Mouse (Mus musculus) left cerebral cortex, postnatal 10 days (tissue): ENCODE results near the gene Ugp2. TPM values are rescaled to one million over a fixed set of nuclear protein-coding genes. Genes with fewer than 3 reads are reported as not detected.

ENCODE experiments used
- microRNA-seq: library from miRNA; unstranded; fragments of <30 nt; microRNA quantifications from one replicate; pipeline ENCODE4 v1.2.0, GENCODE M21; 2022
- total RNA-seq, 2 experiments: library from RNA; stranded (reverse); gene quantifications; 2 replicates each; pipeline ENCODE4 v1.2.3; 2021

Ugp2 gene
- total RNA-seq, 2 experiments from 2014 or later: 68.8 to 69.9 TPM

Small RNA genes lying within 50 kb of the gene (microRNA-seq; reads per million reads assigned to microRNA genes)
- not detected for gene Mir1933

Other genes starting within 250 kb of the Ugp2 start
- 10 to 100 TPM; 29.5 to 31.2 TPM for gene Vps54, start 131.9 kb downstream of the Ugp2 start, total RNA-seq
- 10 to 100 TPM; 18.5 to 19.1 TPM for gene Wdpcp, start 201.0 kb upstream of the Ugp2 start, total RNA-seq
- 100 to 1,000 TPM; 649 to 658 TPM for gene Mdh1, start 201.2 kb upstream of the Ugp2 start, total RNA-seq